Mouse (Mus musculus) MEL (cell line): Measurements from ENCODE around the gene Tdrd3. TPM values are rescaled to one million over a fixed set of nuclear protein-coding genes. Genes with fewer than 3 reads are reported as not detected.

Experiments used
- DNase-seq: peaks from one replicate; pipeline ENCODE4 v3.0.0; 2011; ENCODE audit warnings: low read depth, low spot score
- H3K27ac ChIP-seq: 2 replicates; pipeline ENCODE4 v1.5.1; 2012; ENCODE audit warnings: low read depth, mild to moderate bottlenecking, control low read depth, low read length, moderate library complexity; ENCODE audit not compliant: control insufficient read depth
- H3K27me3 ChIP-seq, 2 experiments: fragments of 150-350 bp in 1 of 2; sonication (generic) in 1 of 2; 2 replicates each; pipeline ENCODE4 v1.6.1; 2012; ENCODE audit warnings: low read length in 2 of 2, mild to moderate bottlenecking in 2 of 2, improper control_type of control experiment in 1 of 2, moderate library complexity in 1 of 2; ENCODE audit not compliant: insufficient read depth in 2 of 2, control insufficient read depth in 1 of 2
- H3K36me3 ChIP-seq, 2 experiments: 2 replicates each; pipeline ENCODE4 v1.6.1; 2012 to 2014; ENCODE audit warnings: low read length in 2 of 2, improper control_type of control experiment in 1 of 2, inconsistent platforms in 1 of 2, mild to moderate bottlenecking in 1 of 2; ENCODE audit not compliant: insufficient read depth in 2 of 2, control insufficient read depth in 1 of 2
- H3K4me1 ChIP-seq, 2 experiments: fragments of 150-350 bp in 1 of 2; sonication (generic) in 1 of 2; 2 replicates each; pipeline ENCODE4 v1.6.1; 2012; ENCODE audit warnings: low read length in 2 of 2, improper control_type of control experiment in 1 of 2, mild to moderate bottlenecking in 1 of 2; ENCODE audit not compliant: insufficient read depth in 2 of 2, control insufficient read depth in 1 of 2
- H3K4me3 ChIP-seq, 2 experiments: fragments of 150-350 bp in 1 of 2; sonication (generic) in 1 of 2; 2 replicates each; pipeline ENCODE4 v1.5.1; 2012; ENCODE audit warnings: low read depth in 2 of 2, low read length in 2 of 2, mild to moderate bottlenecking in 2 of 2, moderate library complexity in 2 of 2, control low read depth in 1 of 2, improper control_type of control experiment in 1 of 2; ENCODE audit not compliant: control insufficient read depth in 1 of 2, insufficient read depth in 1 of 2
- H3K79me2 ChIP-seq: 2 replicates; pipeline ENCODE4 v1.6.1; 2012; ENCODE audit warnings: mild to moderate bottlenecking, low read length, moderate library complexity; ENCODE audit not compliant: control insufficient read depth, poor library complexity, insufficient read depth
- H3K9ac ChIP-seq: 2 replicates; pipeline ENCODE4 v1.6.1; 2012; ENCODE audit warnings: low read depth, mild to moderate bottlenecking, control low read depth, low read length, moderate library complexity; ENCODE audit not compliant: control insufficient read depth, poor library complexity, severe bottlenecking
- H3K9me3 ChIP-seq: fragments of 150-350 bp; sonication (generic); replicated peaks from 2 replicates; pipeline ENCODE4 v1.6.1; 2012; ENCODE audit warnings: mild to moderate bottlenecking, low read length, improper control_type of control experiment, moderate library complexity; ENCODE audit not compliant: insufficient read depth
- CTCF ChIP-seq, 3 experiments: IDR thresholded peaks in 2 of 3; conservative IDR thresholded peaks in 1 of 3; 2 replicates each; pipeline ENCODE4 v1.5.1; 2011 to 2012; ENCODE audit warnings: low read length in 3 of 3, low read depth in 2 of 3, mild to moderate bottlenecking in 2 of 3, improper control_type of control experiment in 1 of 3, inconsistent platforms in 1 of 3, mixed read lengths in 1 of 3, moderate library complexity in 1 of 3; ENCODE audit not compliant: control insufficient read depth in 1 of 3, insufficient read depth in 1 of 3, poor library complexity in 1 of 3, severe bottlenecking in 1 of 3
- E2F4 ChIP-seq: IDR thresholded peaks from 2 replicates; pipeline ENCODE4 v1.6.1; 2011; ENCODE audit warnings: low read depth, low read length, improper control_type of control experiment, borderline replicate concordance
- GABPA ChIP-seq: IDR thresholded peaks from 2 replicates; pipeline ENCODE4 v1.6.1; 2012; ENCODE audit warnings: low read depth, mild to moderate bottlenecking, inconsistent platforms, low read length, improper control_type of control experiment, moderate library complexity
- GATA1 ChIP-seq: IDR thresholded peaks from 2 replicates; pipeline ENCODE4 v1.6.1; 2011; ENCODE audit warnings: low read depth, low read length, improper control_type of control experiment
- KAT2A ChIP-seq: conservative IDR thresholded peaks from 2 replicates; pipeline ENCODE4 v1.6.1; 2012; ENCODE audit warnings: low read depth, low read length, improper control_type of control experiment, inconsistent platforms
- MAFK ChIP-seq: IDR thresholded peaks from 2 replicates; pipeline ENCODE4 v1.6.1; 2011; ENCODE audit warnings: low read depth, mild to moderate bottlenecking, low read length, improper control_type of control experiment, borderline replicate concordance
- MAX ChIP-seq: IDR thresholded peaks from 2 replicates; pipeline ENCODE4 v1.6.1; 2011; ENCODE audit warnings: low read length, improper control_type of control experiment
- MAZ ChIP-seq: IDR thresholded peaks from 2 replicates; pipeline ENCODE4 v1.6.1; 2012; ENCODE audit warnings: low read depth, mild to moderate bottlenecking, inconsistent platforms, low read length, improper control_type of control experiment
- MYC ChIP-seq: IDR thresholded peaks from 2 replicates; pipeline ENCODE4 v1.6.1; 2011; ENCODE audit warnings: low read depth, mild to moderate bottlenecking, low read length, improper control_type of control experiment, moderate library complexity
- POLR2AphosphoS2 ChIP-seq: IDR thresholded peaks from 2 replicates; pipeline ENCODE4 v1.6.1; 2011; ENCODE audit warnings: low read length, improper control_type of control experiment
- POLR2AphosphoS5 ChIP-seq: IDR thresholded peaks from 2 replicates; pipeline ENCODE4 v1.6.1; 2012; ENCODE audit warnings: low read depth, borderline replicate concordance, mild to moderate bottlenecking, inconsistent platforms, low read length, moderate library complexity, mixed read lengths
- RAD21 ChIP-seq: IDR thresholded peaks from 2 replicates; pipeline ENCODE4 v1.6.1; 2011; ENCODE audit warnings: mild to moderate bottlenecking, low read depth, low read length, improper control_type of control experiment
- SIN3A ChIP-seq: IDR thresholded peaks from 2 replicates; pipeline ENCODE4 v1.6.1; 2012; ENCODE audit warnings: low read length, improper control_type of control experiment, inconsistent platforms
- SMC3 ChIP-seq: IDR thresholded peaks from 2 replicates; pipeline ENCODE4 v1.6.1; 2011; ENCODE audit warnings: low read depth, low read length, improper control_type of control experiment
- TAL1 ChIP-seq: IDR thresholded peaks from 2 replicates; pipeline ENCODE4 v1.6.1; 2012; ENCODE audit warnings: mild to moderate bottlenecking, inconsistent platforms, low read length, moderate library complexity, mixed read lengths
- TBP ChIP-seq: IDR thresholded peaks from 2 replicates; pipeline ENCODE4 v1.8.0; 2011; ENCODE audit warnings: low read depth, low read length, improper control_type of control experiment
- TCF12 ChIP-seq: IDR thresholded peaks from 2 replicates; pipeline ENCODE4 v1.6.1; 2014; ENCODE audit warnings: low read depth, mild to moderate bottlenecking, inconsistent platforms, low read length, improper control_type of control experiment, moderate library complexity
- USF1 ChIP-seq: IDR thresholded peaks from 2 replicates; pipeline ENCODE4 v1.6.1; 2014; ENCODE audit warnings: low read depth, mild to moderate bottlenecking, inconsistent platforms, low read length, improper control_type of control experiment, moderate library complexity
- USF2 ChIP-seq, 2 experiments: IDR thresholded peaks; 2 replicates each; pipeline ENCODE4 v1.6.1; 2011 to 2012; ENCODE audit warnings: improper control_type of control experiment in 2 of 2, low read length in 2 of 2, borderline replicate concordance in 1 of 2, inconsistent platforms in 1 of 2, low read depth in 1 of 2, mild to moderate bottlenecking in 1 of 2; ENCODE audit not compliant: insufficient read depth in 1 of 2
- ZC3H11A ChIP-seq: IDR thresholded peaks from 2 replicates; pipeline ENCODE4 v1.6.1; 2012; ENCODE audit warnings: low read depth, mild to moderate bottlenecking, inconsistent platforms, low read length, improper control_type of control experiment
- ZKSCAN1 ChIP-seq: IDR thresholded peaks from 2 replicates; pipeline ENCODE4 v1.6.1; 2012; ENCODE audit warnings: low read depth, mild to moderate bottlenecking, inconsistent platforms, low read length, improper control_type of control experiment, moderate library complexity
- ZNF384 ChIP-seq: IDR thresholded peaks from 2 replicates; pipeline ENCODE4 v1.6.1; 2012; ENCODE audit warnings: low read depth, mild to moderate bottlenecking, inconsistent platforms, low read length, improper control_type of control experiment
- polyA plus RNA-seq, 2 experiments: library from polyadenylated mRNA; stranded (reverse) in 1 of 2; unstranded in 1 of 2; fragments of >175 nt in 1 of 2; fragments of >200 nt in 1 of 2; gene quantifications; 2 replicates each; pipeline versions ENCODE4 v1.2.1 to v1.2.4; 2012; ENCODE audit warnings: low replicate concordance in 2 of 2, low read depth in 1 of 2; ENCODE audit not compliant: insufficient read length in 2 of 2, insufficient read depth in 1 of 2, missing spikeins in 1 of 2
- total RNA-seq: library from RNA; depleted of rRNA; stranded (reverse); fragments of 300-350 nt; gene quantifications from 2 replicates; pipeline ENCODE4 v1.2.3, GENCODE M21; 2012

The Tdrd3 gene
- total and polyA plus RNA-seq, 3 experiments, result 22.5 to 22.6 TPM; not detected in 1

GRCm38 (mm10) chr14:87367169-87367568 lies 49.3 kb upstream of the Tdrd3 start:
- Histone ChIP-seq H3K79me2 (no peaks in the 10 kb centered on the region), H3K4me1 (no peaks in the 10 kb centered on the region; a peak in 1 of 4 replicates), H3K27ac (no peak overlapping the region), H3K9me3 (no peaks in the 10 kb centered on the region), H3K9ac (no peak overlapping the region), H3K27me3 (no peaks in the 10 kb centered on the region), H3K4me3 (no peak overlapping the region), H3K36me3 (no peaks in the 10 kb centered on the region)
- TF ChIP-seq POLR2AphosphoS2 (no peak), MAZ (no peak), USF1 (no peak), POLR2AphosphoS5 (no peak), KAT2A (no peak), TAL1 (no peak), SMC3 (no peak), ZKSCAN1 (no peak), TBP (no peak), GATA1 (no peak), TCF12 (no peak), GABPA (no peak)
- no peak for DNase-seq

- no peak for TF ChIP-seq KAT2A
- peak; percentile 47 for TF ChIP-seq SMC3
- no peak for TF ChIP-seq MAFK
- TF ChIP-seq TBP, result no peak
- peak; percentile 58 for TF ChIP-seq ZNF384
- TF ChIP-seq USF2 (IDR thresholded peaks at IDR 0.05; ENCODE audit: borderline replicate concordance in 1 of 2, insufficient read depth in 1 of 2, low read depth in 1 of 2, low read length in 2 of 2), result no peak
- no peak for TF ChIP-seq SIN3A
- peak in 2 of 3 experiments; percentile 17 to 47; a peak in 3 of 6 replicates for TF ChIP-seq CTCF (IDR thresholded peaks at IDR 0.05 in 2 of 3, conservative IDR thresholded peaks at IDR 0.05 in 1 of 3; ENCODE audit: control insufficient read depth in 1 of 3, insufficient read depth in 1 of 3, low read depth in 2 of 3, low read length in 3 of 3, poor library complexity in 1 of 3, severe bottlenecking in 1 of 3)
- TF ChIP-seq MAX, result no peak
- no peak for TF ChIP-seq TAL1
- peak; percentile 21 for TF ChIP-seq RAD21
- peak; percentile 15; the same call in 1 of the 2 replicates for TF ChIP-seq ZC3H11A
- no peak for TF ChIP-seq MYC
- no peak for TF ChIP-seq E2F4
- TF ChIP-seq, all 39 proteins: peak for 5
- Histone ChIP-seq H3K27me3 (no peaks in the 10 kb centered on the region), H3K9ac (no peak overlapping the region), H3K27ac (no peak overlapping the region), H3K36me3 (no peaks in the 10 kb centered on the region), H3K4me1 (no peaks in the 10 kb centered on the region), H3K79me2 (no peaks in the 10 kb centered on the region), H3K9me3 (no peaks in the 10 kb centered on the region), H3K4me3 (peak overlapping the region; percentile 9 to 43; a peak in 3 of 4 replicates)
- peak; percentile 64 for DNase-seq
These were observed 33.4 kb upstream of the Tdrd3 start for GRCm38 (mm10) chr14:87383041-87383440.
